Mouse (Mus musculus) MEL-GATA-1-ER (cell line): ENCODE measurements around the gene Prss38.
"Not testable (repeated sequence)": the region's sequence is repeated elsewhere in the genome, so short reads cannot be mapped to it uniquely, and the experiment has no call there.

Source experiments
- DNase-seq: peaks from one replicate; pipeline ENCODE4 v3.0.0-alpha.2; 2012; ENCODE audit warnings: low read depth; ENCODE audit errors: extremely low read depth

Gene Prss38

DNA sequence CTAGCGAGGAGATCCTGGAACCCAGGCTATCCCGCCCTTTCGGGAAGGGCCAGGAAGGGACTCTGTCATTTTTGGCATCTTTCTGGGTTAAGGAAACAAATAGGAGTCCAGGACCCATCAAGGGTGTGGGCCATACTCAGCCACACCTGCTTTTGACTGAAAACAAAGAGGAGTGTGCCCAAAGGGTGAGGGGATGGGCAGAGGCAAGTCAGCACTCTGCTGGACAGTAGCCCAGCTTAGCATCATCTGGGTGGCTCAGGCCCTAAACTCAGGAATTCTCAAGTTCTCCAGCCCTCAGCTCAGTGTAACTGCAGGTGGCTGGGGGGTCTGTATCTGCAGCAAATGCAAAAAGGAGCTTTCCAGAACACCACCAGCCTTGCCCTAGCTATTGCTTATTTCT is 2.5 kb upstream of the Prss38 start:
- no peak for DNase-seq

DNA sequence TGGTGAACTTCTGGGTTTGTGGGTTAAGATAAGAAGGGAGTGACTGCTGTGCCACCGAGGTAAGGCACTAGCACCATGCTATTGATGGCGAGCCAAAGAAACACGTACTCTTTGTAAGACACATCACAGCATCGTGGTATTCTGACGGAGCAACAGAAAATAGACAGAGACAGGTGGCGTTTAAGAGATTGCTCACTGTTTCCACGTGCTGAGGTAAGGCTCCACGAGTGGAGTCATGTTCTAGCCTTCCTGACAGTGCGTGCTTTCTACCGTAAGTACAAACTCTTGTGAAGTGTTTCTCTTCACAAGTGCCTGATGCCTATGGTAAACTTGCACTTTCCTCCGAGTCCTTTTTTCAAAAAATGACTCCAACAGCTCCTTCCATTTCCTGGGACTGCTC is 5.6 kb downstream of the Prss38 start:
- DNase-seq = no peak

DNA sequence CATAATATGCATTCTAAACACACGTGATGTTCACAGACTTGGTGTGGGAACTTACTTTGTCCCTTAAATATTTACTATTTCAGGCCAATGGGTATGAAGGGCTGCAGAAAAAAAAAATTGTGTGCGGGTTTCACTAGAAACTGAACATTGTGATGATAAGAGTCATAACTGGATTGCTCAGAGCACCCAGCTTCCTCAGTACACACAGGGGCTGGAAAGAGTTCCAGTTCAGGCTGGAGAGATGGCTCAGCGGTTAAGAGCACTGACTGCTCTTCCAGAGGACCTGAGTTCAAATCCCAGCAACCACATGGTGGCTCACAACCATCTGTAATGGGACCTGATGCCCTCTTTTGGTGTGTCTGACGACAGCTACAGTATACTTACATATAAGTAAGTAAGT is 7.5 kb downstream of the Prss38 start:
- not testable (repeated sequence) for DNase-seq

DNA sequence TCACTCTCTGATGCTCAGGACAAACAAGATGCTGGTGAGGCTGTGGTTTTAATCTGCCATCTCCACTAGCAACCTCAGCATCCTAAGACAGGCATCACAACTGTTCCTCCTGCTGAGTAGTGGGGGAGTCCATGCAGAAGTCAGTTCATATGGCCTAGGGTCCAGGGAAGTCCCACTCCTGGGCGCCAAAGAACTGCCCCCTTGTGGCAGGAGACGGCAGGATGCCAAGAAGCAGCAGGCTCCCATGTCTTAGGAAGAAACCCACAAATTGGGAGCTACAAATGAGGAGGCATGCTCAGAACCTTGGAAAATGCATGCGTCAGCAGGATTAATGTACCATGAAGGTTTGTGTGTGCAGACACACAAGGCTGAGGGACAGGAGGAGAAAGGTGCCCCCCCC is 8.8 kb downstream of the Prss38 start:
- no peak for DNase-seq

DNA sequence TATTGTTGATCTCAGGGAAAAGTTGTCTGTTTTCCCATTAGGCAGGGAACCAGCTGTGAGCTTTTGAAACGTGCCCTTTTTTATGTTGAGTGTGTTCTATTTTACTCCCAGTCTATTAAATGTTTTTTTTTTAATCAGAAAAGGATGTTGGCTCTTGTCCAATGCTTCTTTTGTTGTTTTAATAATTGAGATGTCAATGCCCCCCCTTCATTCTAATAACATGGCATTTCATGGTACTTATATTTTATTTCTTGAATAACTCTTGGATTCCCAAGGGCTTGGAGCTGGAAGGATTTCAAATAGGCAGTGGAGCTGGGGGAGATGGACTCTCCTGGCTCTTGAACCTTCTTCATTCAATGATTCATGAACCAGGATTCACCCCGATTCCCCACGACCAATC is 9.4 kb downstream of the Prss38 start:
- DNase-seq = no peak

DNA sequence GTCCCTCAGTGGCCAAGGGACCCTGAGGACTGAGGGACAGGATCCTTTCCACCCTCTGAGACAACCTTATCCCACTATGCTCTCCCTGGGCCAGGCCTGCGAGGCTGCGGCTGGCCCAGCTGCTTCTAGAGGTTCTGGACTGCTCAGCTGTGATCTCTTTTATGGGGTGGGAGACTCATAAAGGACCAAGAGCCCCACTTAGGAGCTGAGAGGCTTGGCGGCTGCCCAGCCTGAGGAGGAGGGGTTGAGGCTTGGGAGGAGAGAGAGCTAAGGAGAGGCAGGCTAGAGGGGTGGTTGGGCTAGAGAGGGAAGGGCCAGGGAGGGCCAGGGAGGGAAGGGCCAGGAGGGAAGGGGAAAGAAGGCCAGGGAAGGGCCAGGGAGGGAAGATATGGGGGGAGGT is 11.0 kb downstream of the Prss38 start:
- DNase-seq = no peak

DNA sequence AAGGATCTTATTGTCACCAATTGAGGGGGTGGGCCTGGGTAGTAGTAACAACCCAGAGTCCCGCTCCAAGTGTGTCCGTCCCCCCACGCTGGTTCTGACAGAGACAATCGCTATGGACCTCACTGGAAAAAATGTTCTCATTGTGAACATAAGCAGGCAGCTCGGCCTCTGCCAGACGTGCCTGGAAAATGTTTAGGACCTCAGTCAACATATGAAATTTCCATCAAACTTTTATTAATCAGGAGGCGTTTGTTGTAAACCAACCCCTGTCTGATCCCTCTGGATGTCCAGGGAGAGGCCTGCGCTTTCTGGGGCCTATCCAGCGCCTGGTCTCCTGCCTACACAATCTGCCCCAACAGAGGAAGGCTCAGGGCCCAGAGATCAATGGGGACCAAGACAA is 11.4 kb downstream of the Prss38 start:
- no peak for DNase-seq

DNA sequence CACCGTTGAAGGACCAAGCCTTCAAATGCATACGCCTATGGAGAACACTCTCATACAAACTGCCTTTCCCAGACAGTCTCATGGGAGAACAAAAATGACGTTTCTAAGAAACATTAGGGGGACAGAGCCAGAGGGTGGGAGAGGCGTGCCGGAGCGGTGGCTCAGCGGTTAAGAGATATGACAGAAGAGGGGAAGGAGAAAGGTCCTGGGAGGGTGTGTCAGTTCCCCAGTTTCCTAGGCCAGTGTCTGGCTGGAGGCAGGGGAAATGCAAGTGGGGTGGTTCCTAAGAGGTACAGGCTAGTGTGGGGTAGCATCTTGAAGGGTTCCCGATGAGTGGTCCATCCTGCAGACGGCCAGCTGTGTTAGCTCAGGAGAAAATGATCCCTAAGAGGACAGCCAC is 14.2 kb downstream of the Prss38 start:
- peak; percentile 64 for DNase-seq

DNA sequence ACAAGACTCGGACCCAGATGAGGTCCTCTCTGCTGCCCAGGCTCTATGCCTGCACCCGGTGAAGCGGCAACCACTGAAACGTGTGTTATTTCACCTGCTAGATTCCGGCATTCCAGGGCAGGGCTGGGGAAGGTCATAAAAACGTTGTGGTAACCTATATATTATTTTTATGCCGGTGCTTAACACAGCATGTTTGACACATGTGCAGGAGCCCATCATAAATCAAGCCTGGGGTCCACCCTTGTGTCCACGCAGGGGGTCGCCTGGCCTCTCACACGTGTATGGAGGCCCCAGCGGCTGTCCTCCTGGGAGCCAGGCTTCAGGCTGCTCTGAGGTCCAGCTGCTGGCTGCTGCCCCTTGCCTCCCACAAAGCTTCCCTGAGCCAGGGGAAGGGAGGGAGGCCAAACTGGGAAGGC is 18.6 kb downstream of the Prss38 start:
- DNase-seq = no peak

DNA sequence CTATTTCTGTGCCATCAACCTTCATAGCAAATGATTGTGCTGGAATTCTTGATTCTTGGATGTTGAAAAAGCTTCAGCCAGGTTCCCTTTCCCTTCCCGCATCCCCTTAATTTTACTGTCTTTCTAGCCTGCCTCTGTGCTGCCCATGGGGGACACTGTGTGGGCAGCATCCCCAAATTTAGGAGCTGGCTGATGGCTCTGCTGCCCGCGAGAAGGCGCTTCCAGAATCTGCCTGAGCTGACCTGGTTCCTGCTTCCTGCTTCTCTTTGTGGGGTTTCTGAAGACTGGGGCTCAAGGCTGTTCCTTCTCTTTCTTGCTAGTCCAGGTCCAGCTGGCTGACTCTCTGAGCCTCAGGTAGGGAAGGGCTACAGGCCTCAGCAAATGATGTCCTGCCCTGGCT is 20.7 kb downstream of the Prss38 start:
- DNase-seq = no peak

DNA sequence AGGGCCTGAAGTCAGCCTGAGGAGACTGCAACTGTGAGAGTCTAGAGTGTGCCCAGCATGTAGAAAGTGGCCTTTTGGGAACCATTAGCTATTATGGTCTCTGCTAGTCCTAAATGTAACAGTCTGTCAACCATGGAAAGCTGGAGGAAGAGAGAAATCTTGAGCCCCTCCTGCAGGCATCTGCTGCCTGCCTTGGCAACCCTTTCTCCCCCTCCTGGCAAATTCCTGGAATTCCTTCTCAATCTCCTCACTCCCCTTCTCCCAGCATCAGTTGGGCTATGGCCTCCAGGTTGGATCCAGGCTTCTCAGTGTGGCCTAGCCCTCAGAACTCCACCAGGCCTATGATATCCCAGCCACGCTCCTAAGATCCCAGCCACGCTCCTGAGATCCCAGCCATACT is 25.1 kb downstream of the Prss38 start:
- no peak for DNase-seq

DNA sequence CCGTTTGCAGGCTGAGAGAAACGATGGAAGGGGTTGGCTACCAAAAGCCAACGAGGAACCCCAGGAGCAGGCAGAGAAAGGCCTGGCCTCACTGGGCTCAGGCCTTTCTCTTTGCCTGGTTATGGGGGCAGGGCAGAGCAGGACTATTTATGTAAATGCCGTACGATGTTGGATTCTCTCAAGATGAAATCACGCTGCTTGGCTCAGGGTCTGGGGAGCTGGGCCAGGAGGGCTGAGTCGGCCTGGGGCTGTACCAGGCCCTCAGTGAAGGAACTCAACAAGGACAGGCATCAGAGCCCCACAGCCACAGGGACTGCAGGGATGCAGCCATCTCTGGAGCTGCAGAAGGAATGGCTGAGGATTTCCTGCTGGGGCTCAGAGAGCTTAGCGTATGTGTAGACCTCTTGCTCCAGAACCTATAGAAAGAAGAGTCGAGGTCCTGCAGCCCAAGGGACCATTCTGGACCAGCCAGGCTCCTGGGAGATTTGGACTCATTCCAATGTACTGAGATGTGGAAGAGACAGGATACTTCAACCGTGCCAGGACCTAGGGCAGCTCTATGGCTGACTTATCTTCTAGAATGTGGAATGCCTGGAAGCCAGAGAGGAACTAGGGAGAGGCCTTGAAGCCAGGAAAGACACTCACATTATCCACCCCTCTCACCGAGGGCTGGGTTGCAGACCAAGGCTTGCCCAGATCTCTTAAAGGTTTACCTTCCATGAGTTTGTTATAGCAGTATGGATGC is 29.1 kb downstream of the Prss38 start:
- DNase-seq = no peak

DNA sequence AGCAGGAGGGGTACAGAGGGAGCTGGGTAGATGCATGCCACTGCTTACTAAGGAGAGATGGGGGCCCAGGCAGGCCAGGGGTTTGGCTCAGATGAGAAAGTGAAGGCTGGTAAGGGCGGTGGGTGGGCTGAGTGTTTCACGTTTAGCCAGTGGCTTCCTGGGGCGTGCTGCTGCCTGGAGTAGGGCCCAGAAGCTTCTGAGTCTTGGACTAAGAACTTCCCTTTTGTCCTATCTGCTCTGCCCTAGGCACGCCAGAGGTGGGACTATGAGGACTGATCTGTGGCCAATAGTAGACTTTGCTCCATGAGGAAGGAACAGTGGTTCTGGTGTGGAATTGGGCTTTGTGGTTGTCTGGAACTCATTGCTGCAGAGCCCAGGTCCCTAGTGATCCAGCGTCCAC is 32.5 kb downstream of the Prss38 start:
- peak; percentile 54 for DNase-seq

DNA sequence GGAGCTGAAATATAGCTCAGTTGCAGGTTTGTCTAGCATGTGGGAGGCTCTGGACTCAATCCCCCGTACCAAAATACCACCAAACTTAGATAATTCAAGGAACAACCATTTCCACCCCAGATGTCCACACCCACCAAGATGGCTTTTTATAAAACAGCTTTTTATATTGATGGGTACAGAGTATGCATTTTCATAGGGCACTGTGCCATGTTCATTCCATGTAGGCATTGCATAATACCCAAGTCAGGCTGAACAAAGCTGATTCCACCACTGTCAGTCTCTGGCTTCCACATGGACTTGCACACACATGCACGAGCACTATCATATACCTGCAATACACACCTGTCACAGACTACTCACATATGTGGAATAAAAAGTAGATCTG is 36.7 kb downstream of the Prss38 start:
- DNase-seq = no peak

DNA sequence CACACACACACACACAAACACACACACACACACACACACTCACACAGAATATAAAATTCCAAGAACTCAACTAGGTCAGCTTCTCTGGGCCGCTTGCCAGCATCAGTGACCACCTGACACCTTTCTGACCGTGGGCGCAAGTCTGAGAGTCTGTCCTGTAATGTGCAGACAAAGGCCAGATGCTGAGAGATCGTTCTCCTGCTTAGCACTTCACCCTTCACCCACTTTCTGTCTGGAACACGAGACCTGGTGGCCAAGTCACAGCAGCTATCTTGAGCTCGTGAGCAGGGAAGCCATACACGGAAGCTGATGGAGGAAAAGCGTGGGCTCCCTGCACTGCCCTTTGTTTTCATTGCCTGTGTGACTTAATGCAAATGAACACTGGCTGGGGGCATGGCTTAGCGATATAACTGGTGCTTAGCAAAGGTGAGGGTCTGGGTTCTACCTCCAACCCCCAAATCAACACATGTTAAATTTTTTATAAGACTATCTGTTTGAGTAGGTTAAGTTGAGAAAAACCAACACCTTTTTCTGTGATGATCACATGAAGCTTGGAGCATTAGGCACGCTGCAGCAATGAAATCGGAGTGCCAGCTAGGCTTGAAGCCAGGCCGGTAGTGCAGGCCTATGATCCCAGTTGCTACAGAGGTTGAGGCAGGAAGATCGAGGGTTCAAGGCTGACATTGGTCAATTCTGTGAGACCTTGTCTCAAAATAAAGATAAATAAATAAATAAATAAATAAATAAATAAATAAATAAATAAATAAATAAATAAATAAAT is 37.3 kb downstream of the Prss38 start:
- no peak for DNase-seq

DNA sequence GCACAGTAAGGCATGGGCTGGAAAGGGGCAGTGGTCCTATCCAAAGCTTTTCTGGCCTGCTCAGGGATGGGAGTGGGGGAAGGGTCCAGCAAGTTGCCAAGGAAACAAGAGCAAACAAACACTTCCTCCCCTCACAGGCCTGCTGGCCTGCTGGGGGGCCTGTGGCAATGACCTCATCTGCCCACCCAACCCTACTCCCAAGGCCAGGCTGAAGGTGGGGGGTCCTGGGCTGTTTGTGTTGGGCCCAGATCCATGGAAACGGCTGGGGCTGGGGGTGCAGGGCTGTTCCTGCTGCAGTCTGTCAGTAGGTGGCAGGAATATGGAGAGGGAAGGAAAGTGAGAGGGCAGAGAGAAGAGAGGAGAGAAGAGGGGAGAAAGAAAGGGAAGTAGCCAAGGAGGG is 39.1 kb downstream of the Prss38 start:
- no peak for DNase-seq

DNA sequence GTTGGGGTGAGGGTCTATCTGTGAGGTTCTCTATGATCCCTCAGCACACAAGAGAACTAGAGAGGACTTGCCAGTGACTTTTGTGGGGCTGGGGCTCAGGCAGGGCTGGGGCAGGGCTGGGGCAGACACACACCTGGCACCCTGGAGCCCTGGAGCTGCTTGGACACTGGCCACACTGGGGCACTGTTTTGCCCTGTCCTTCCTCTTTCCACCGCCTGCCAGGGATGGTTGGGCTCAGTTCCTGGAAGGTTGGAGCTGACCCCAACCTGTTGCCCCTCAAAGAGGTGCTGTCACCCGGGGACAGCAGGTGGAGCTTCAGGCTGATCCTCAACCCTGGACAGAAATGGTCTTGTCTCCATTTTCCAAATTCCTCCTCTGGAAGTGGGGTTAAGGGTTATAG is 39.5 kb downstream of the Prss38 start:
- no peak for DNase-seq

DNA sequence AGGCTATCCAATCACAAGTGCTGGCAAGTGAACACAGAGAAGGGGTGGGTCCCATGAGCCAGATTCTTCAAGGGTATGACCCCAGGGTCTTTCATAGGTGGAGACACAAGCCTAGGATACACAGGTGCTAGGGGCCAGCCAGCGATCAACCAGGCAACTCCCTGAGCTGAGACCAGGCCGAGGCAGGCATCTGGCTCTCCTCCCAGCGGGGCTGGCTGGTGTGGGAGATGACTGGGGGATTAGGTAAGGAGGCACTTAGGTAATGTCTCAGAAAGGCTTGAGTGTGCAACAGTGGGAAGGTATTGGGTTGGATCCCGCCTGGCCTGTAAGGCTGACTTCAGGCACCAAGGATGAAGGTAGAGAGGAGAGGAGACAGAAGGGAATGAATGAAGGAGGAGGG is 40.3 kb downstream of the Prss38 start:
- no peak for DNase-seq

DNA sequence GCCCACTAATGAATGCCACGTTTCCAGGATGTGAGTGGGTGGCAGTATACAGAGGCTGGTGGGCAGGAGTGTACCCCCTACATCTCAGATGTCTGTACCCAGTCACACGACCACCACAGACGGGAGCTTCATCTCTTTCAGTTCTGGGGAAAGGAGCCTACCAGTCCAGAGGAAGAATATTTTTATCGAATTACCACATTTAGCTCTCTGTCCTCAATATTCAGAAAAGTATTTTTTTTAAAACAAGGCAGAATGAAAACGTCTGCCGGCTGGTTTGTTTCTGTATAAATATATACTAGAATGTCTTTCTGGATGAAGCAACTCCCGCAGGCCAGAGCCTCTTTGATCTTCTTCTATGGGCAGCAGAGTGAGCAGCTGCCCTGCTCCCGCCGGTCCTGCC is 42.5 kb downstream of the Prss38 start:
- DNase-seq = no peak

DNA sequence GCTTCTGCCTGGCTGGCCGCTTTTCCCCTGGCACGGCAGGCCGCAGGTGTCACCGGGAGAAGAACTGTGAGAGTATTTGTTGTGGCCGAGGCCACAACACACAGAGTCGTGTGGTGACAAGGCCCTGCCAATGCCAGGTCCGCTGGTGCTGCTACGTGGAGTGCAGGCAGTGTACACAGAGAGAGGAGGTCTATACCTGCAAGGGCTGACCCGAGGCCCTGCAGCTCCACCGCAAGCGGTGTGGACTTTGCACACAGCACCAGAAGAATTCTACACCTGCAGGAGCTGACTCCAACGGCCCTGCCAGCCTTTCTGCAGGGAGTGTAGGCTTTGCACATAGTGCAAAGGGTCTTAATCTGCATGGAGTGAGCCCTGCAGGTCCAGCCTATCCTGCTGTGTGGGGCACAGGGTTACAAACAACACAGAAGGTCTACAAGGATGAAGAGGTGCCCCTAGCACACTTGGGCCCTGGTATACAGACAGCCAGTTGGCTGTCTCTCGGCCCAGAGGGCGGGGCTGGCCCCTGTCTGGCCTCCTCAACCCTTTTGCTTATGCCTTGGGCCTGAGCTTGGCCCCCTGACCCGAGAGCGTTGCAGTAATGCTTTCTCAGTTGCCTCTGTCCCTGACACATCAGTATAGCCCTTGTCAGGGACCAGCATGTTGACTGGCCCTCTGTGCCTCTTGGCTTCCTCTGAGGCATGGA is 44.1 kb downstream of the Prss38 start:
- no peak for DNase-seq

DNA sequence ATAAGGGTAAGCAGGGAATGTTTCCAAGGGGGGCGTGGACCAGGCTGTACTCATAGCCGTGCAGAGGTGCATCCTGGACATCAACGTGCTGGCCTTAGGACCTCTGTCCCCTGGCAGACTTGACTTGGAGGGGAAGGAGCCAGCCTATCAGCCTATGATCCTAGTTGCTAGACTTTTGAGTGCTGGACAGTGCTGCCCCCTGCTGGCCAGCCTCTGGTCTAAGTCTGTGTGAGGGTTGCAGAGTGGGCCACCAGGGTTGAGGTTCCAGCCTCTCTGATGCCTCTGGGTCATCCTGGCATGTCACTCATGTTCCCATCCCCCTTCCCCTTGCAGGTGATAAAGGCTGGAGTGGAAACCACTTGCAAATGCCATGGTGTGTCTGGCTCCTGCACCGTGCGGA is 44.9 kb downstream of the Prss38 start:
- peak; percentile 11 for DNase-seq

DNA sequence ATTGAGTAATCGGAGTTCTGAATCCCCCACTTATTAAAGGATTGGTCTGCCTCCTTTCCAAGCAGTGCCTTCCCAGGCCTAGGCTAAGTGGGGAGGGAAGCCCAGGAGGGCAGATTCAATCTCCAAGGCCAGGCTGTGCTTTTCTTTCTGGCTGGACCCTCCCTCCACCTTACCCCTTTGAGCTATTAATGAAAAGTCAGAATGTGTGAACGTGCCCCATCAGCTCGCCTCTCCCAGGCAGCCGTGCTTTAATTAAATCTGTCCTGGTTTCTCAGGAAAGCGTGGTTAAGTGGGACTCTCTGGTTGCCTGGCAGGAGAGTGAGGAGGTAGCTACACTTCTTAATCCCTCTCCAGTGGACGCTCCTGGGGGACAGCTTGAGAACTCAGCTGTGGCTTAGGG is 45.8 kb downstream of the Prss38 start:
- no peak for DNase-seq

DNA sequence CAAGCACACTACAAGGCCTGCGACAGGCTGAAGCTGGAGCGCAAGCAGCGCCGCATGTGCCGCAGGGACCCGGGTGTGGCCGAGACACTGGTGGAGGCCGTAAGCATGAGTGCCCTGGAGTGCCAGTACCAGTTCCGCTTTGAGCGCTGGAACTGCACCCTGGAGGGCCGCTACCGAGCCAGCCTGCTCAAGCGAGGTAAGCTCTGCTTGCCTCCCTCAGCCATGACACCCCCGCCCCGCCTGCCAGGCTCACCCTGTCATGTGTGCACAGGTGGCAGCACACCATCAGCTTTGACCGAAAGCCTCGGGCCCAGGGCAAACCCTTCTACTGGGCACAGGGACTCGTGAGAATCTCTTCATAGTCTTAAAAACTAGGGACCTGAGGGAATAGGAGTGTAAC is 47.8 kb downstream of the Prss38 start:
- no peak for DNase-seq
